Mouse (Mus musculus) E14TG2a.4 (cell line): Measurements from ENCODE around the gene Slc5a10.

Source experiments
- H3K27me3 ChIP-seq: 2 replicates; pipeline ENCODE4 v1.6.1; 2014; ENCODE audit warnings: low read length, control low read depth; ENCODE audit not compliant: insufficient read depth
- H3K36me3 ChIP-seq: 2 replicates; pipeline ENCODE4 v1.6.1; 2014; ENCODE audit warnings: low read length, control low read depth; ENCODE audit not compliant: insufficient read depth
- H3K4me1 ChIP-seq: replicated peaks from 2 replicates; pipeline ENCODE4 v1.6.1; 2014; ENCODE audit warnings: low read depth, low read length, control low read depth
- H3K4me3 ChIP-seq: replicated peaks from 2 replicates; pipeline ENCODE4 v1.5.1; 2014; ENCODE audit warnings: mild to moderate bottlenecking, low read length
- H3K9me3 ChIP-seq: 2 replicates; pipeline ENCODE4 v1.6.1; 2014; ENCODE audit warnings: low read length, control low read depth
- CTCF ChIP-seq: conservative IDR thresholded peaks from 2 replicates; pipeline ENCODE4 v1.5.1; 2014; ENCODE audit warnings: low read length
- NANOG ChIP-seq: IDR thresholded peaks from 2 replicates; pipeline ENCODE4 v1.6.1; 2014; ENCODE audit warnings: borderline replicate concordance, low read length, mixed read lengths
- POU5F1 ChIP-seq: IDR thresholded peaks from 2 replicates; pipeline ENCODE4 v1.6.1; 2014; ENCODE audit warnings: low read length, borderline replicate concordance

The Slc5a10 gene

GRCm38 (mm10) chr11:61720636-61721035, at the start of gene Slc5a10:
Gene Slc5a10, minus strand, starts transcription at chr11:61720826.
- Histone ChIP-seq H3K4me3 (no peak within 1 kb of the TSS), H3K9me3 (no peaks in the 10 kb centered on the region), H3K4me1 (no peaks in the 10 kb centered on the region), H3K36me3 (no peaks in the 10 kb centered on the region), H3K27me3 (no peaks in the 10 kb centered on the region)
- TF ChIP-seq CTCF: no peak
- no peak for TF ChIP-seq POU5F1
- no peak for TF ChIP-seq NANOG

GRCm38 (mm10) chr11:61761584-61762407, 41.2 kb upstream of the Slc5a10 start, which contains the start of gene Prpsap2:
Gene Prpsap2, minus strand, starts transcription at chr11:61762088.
- Histone ChIP-seq H3K4me3 (peak within 1 kb of the TSS; percentile 85), H3K27me3 (no peaks in the 10 kb centered on the region), H3K36me3 (peaks cover 29% of the 10 kb centered on the region), H3K4me1 (peaks cover 35% of the 10 kb centered on the region), H3K9me3 (no peaks in the 10 kb centered on the region)
- no peak for TF ChIP-seq POU5F1
- no peak for TF ChIP-seq CTCF
- TF ChIP-seq NANOG: no peak

DNA sequence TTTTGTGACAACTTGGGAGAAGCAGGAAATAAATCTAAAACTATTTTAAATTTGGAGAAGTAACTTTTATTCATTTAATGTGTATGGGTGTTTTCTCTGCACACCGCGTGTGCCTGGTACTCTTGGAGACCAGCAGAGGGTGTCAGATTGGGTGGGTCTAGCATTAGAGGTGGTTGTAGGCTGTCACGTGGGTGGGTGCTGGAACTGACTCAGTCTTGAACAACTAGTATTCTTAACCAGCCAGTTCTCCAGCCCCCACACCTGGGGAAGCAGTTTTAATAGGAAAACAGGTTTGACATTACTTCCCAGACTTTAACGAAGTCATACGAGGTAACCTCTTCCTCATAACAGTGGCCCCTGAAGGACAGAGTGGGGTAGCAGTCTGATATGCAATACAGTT, 39.9 kb upstream of the Slc5a10 start:
- Histone ChIP-seq H3K36me3 (peaks cover 42% of the 10 kb centered on the region), H3K27me3 (no peaks in the 10 kb centered on the region), H3K4me3 (peak overlapping the region; percentile 85), H3K4me1 (peaks cover 28% of the 10 kb centered on the region), H3K9me3 (no peaks in the 10 kb centered on the region)
- TF ChIP-seq NANOG (no peak), POU5F1 (no peak), CTCF (no peak; the same call in 1 of the 2 replicates)

- Histone ChIP-seq H3K4me3 (no peak overlapping the region), H3K27me3 (no peaks in the 10 kb centered on the region), H3K4me1 (peaks cover 25% of the 10 kb centered on the region), H3K9me3 (no peaks in the 10 kb centered on the region), H3K36me3 (peaks cover 74% of the 10 kb centered on the region)
- no peak for TF ChIP-seq NANOG
- TF ChIP-seq POU5F1: no peak
- TF ChIP-seq CTCF: no peak
These were observed 36.5 kb upstream of the Slc5a10 start for GRCm38 (mm10) chr11:61757151-61757550.

- H3K9me3 ChIP-seq: no peaks in the 10 kb centered on the region
- peaks cover 94% of the 10 kb centered on the region for H3K36me3 ChIP-seq
- H3K27me3 ChIP-seq: no peaks in the 10 kb centered on the region
- no peak overlapping the region for H3K4me3 ChIP-seq
- 0 out of 2 replicates have a peak, but pooled peaks cover 6% of the 10 kb centered on the region for H3K4me1 ChIP-seq
- peak; percentile 75 for TF ChIP-seq CTCF
- no peak for TF ChIP-seq POU5F1
These were observed 31.0 kb upstream of the Slc5a10 start for GRCm38 (mm10) chr11:61751612-61752011.

DNA sequence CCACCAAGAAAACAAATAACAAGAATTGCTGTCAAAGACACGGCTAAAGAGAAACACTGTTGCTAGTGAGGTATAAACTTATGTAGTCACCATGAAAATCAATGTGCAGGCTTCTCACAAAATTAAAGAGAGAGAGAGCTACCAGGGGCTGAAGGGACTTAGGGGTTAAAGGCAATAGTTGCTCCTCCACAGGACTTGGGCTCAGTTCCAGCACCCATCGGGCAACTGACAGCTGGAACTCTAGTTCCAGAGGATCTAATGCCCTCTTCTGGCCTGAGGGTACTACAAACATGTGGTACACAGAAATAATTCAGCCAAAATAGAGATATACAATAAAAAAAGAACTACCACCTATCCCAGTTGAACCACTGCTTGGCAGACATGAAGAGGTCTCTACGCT, 26.5 kb upstream of the Slc5a10 start:
- no peaks in the 10 kb centered on the region for H3K9me3 ChIP-seq
- H3K4me1 ChIP-seq: peaks cover 6% of the 10 kb centered on the region; the same call in 1 of the 2 replicates
- no peaks in the 10 kb centered on the region for H3K27me3 ChIP-seq
- no peak overlapping the region for H3K4me3 ChIP-seq
- peaks cover 95% of the 10 kb centered on the region for H3K36me3 ChIP-seq
- no peak for TF ChIP-seq POU5F1
- no peak for TF ChIP-seq NANOG

DNA sequence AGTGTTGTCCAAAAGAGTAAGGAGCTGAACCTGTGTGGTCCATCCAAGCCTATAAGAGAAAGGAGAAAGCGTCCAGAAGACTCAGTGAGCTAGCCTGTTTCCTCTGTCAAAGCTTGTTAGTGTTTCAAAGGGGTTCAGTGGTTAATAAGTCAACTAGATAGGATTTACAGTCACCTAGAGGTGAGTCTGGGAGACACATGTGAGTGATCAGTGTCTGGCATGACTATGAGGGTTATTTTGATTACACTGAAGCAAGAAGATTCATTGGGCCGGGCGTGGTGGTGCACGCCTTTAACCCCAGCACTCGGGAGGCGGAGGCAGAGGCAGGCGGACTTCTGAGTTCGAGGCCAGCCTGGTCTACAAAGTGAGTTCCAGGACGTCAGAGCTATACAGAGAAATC, 25.2 kb upstream of the Slc5a10 start:
- Histone ChIP-seq H3K4me1 (peaks cover 6% of the 10 kb centered on the region; the same call in 1 of the 2 replicates), H3K27me3 (no peaks in the 10 kb centered on the region), H3K9me3 (no peaks in the 10 kb centered on the region), H3K4me3 (no peak overlapping the region), H3K36me3 (peaks cover 91% of the 10 kb centered on the region)
- TF ChIP-seq POU5F1: no peak
- TF ChIP-seq CTCF: no peak
- TF ChIP-seq NANOG: no peak

DNA sequence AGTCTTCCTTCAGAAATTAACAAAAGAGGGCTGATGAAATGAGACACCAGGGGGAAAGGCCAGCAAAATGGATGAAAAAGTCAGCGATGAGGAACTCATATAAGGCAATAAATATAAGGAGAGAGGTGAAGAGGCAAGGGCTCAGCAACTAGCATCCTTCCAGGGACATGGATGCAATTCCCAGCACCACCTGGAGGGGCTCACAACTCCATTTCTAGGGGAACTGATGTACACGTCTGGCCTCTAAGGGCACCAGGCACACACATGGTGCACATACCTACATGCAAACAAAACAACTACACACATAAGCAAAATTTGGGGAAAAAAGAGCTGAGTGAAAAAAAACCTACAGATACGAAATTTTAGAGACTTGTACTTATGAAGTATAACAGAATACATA, 23.8 kb upstream of the Slc5a10 start:
- Histone ChIP-seq H3K4me3 (no peak overlapping the region), H3K36me3 (peaks cover 93% of the 10 kb centered on the region), H3K27me3 (no peaks in the 10 kb centered on the region), H3K4me1 (peaks cover 2% of the 10 kb centered on the region; the same call in 1 of the 2 replicates), H3K9me3 (no peaks in the 10 kb centered on the region)
- TF ChIP-seq NANOG: no peak
- TF ChIP-seq CTCF: peak; percentile 32; the same call in 1 of the 2 replicates

- Histone ChIP-seq H3K27me3 (no peaks in the 10 kb centered on the region), H3K4me1 (no peaks in the 10 kb centered on the region; the same call in 1 of the 2 replicates), H3K36me3 (peaks cover 93% of the 10 kb centered on the region), H3K4me3 (no peak overlapping the region), H3K9me3 (no peaks in the 10 kb centered on the region)
- TF ChIP-seq CTCF (no peak), NANOG (no peak), POU5F1 (no peak)
These were observed 23.1 kb upstream of the Slc5a10 start for GRCm38 (mm10) chr11:61743768-61744167.
